Mouse (Mus musculus) embryonic facial prominence, embryonic 13.5 days (tissue): ENCODE measurements around the gene Hdac9. TPM values are rescaled to one million over a fixed set of nuclear protein-coding genes. Genes with fewer than 3 reads are reported as not detected.

Experiments used
- ATAC-seq: fragments of 200-750 bp; cut with Nextera tagmentation; 2 replicates; pipeline ENCODE4 v1.8.0; 2017; ENCODE audit warnings: low read depth; ENCODE audit not compliant: insufficient number of reproducible peaks, insufficient read depth, low FRiP score, low TSS enrichment
- H3K27ac ChIP-seq: fragments of 300-500 bp; sonication (generic); 2 replicates; pipeline ENCODE4 v1.5.1; 2015; ENCODE audit warnings: moderate library complexity, mild to moderate bottlenecking, inconsistent platforms
- H3K27me3 ChIP-seq: fragments of 300-500 bp; sonication (generic); 2 replicates; pipeline ENCODE4 v1.6.1; 2015; ENCODE audit warnings: mild to moderate bottlenecking, inconsistent platforms
- H3K36me3 ChIP-seq: fragments of 300-500 bp; sonication (generic); 2 replicates; pipeline ENCODE4 v1.6.1; 2015; ENCODE audit warnings: mild to moderate bottlenecking, inconsistent platforms
- H3K4me1 ChIP-seq: fragments of 300-500 bp; sonication (generic); 2 replicates; pipeline ENCODE4 v1.6.1; 2015; ENCODE audit warnings: inconsistent platforms
- H3K4me2 ChIP-seq: fragments of 300-500 bp; sonication (generic); 2 replicates; pipeline ENCODE4 v1.6.1; 2015; ENCODE audit warnings: moderate library complexity, mild to moderate bottlenecking, inconsistent platforms
- H3K4me3 ChIP-seq: fragments of 300-500 bp; sonication (generic); 2 replicates; pipeline ENCODE4 v1.5.1; 2015; ENCODE audit warnings: mild to moderate bottlenecking, inconsistent platforms
- H3K9ac ChIP-seq: fragments of 300-500 bp; sonication (generic); 2 replicates; pipeline ENCODE4 v1.6.1; 2015; ENCODE audit warnings: mild to moderate bottlenecking, inconsistent platforms
- H3K9me3 ChIP-seq: fragments of 300-500 bp; sonication (generic); 2 replicates; pipeline ENCODE4 v1.6.1; 2016; ENCODE audit warnings: inconsistent platforms
- WGBS: fragments of 180-500 bp; shearing (Covaris S2); methylation state at CpG from one replicate; pipeline ENCODE4 v1.1.7; 2015; ENCODE audit warnings: mixed read lengths; 5-methylcytosine and 5-hydroxymethylcytosine counted together
- polyA plus RNA-seq: library from polyadenylated mRNA; unstranded; fragments of >200 nt; fragmentation: Nextera tagmentation; extraction: Ambion mirVana; gene quantifications from 2 replicates; pipeline ENCODE4 v1.2.1, GENCODE M21; 2015

The Hdac9 gene
- polyA plus RNA-seq, 1 experiment from 2014 or later, result 7.6 TPM

DNA sequence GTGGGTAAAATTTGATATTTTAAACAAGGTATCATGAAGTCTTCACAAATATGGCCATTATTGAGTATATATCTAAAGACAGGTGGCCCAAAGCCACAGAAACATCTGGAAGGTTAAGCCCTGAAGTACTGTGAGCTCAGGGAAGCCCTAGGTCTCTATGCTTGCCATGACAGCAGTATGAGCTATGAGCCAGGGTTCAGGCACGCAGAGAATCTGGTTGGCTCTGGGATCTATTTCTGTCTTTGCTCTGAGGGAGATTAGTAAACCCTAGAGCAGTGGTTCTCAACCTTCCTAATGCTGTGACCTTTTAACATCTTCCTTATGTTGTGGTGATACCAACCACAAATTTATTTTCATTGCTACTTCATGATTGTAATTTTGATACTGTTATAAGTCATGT is 337.7 kb downstream of the Hdac9 start:
- Histone ChIP-seq H3K9ac (no peak overlapping the region), H3K4me2 (no peak overlapping the region), H3K36me3 (no peaks in the 10 kb centered on the region), H3K4me1 (no peaks in the 10 kb centered on the region), H3K4me3 (no peak overlapping the region), H3K27me3 (no peaks in the 10 kb centered on the region), H3K9me3 (no peaks in the 10 kb centered on the region), H3K27ac (no peak overlapping the region)
- 69% methylated on average over 1 of the region's 1 CpGs for WGBS
- no peak for ATAC-seq

DNA sequence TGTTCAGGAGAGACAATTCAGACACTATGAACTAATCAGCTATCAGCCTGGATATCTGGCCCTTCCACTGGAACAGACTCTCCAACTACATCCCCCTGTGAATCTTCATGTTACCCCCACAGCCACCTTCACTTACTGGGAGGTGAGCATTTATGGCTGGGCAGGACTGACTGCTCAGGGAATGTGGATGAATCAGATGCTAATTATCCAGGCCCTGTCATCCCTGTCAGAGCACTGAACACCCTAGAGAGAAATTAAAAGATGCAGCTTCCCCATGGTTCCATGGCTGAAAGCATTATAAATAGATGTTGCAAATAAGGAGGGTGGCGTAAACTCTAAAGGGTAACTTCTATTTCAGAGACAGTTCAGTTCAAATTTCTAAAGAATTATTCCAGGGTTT is 345.8 kb downstream of the Hdac9 start:
- Histone ChIP-seq H3K27ac (no peak overlapping the region), H3K36me3 (no peaks in the 10 kb centered on the region), H3K4me1 (no peaks in the 10 kb centered on the region), H3K4me2 (no peak overlapping the region), H3K27me3 (no peaks in the 10 kb centered on the region), H3K9me3 (no peaks in the 10 kb centered on the region), H3K4me3 (no peak overlapping the region), H3K9ac (no peak overlapping the region)
- 77% methylated on average over 1 of the region's 1 CpGs for WGBS
- ATAC-seq, result no peak

DNA sequence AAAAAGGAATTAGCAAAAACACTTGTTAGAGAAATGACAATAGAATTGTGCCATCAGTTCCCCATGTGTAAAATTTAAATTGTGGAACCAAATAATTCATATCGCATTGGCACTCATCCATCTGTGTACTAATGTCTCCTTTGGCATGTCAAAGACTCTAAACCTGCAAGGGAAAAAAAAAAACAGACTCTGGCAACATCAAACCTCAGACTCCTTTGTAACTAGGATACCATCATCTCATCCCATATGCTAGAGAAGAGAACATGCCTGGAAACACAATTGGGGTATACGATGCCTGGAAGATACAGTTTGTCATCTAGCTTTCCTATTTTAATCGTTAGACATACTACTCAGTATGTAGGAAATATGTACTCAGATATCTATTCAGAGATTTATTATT is 347.4 kb downstream of the Hdac9 start:
- H3K27me3 ChIP-seq, result no peaks in the 10 kb centered on the region
- WGBS, result 92% methylated on average over 3 of the region's 3 CpGs
- no peak overlapping the region for H3K9ac ChIP-seq
- no peaks in the 10 kb centered on the region for H3K9me3 ChIP-seq
- no peak overlapping the region for H3K27ac ChIP-seq
- no peak overlapping the region for H3K4me2 ChIP-seq
- no peaks in the 10 kb centered on the region for H3K4me1 ChIP-seq
- H3K4me3 ChIP-seq, result no peak overlapping the region
- no peaks in the 10 kb centered on the region for H3K36me3 ChIP-seq
- no peak for ATAC-seq

DNA sequence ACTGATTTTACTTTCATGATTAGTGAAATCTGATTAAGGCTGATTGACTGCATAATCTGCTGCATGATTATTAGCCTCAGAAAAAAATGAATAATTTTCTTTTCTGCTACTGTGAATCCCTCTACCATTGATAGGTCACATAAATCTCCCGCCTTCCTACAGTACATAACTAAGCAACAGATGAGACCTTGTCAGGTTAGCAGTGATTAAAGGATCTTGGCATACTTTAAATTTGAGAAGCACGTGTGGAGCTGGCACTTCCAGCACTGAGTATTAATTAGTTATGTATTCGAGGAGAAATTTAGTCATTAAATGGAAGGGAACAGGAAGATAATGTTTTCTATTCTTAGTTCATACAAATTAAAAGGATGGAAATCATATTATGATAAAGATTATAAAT is 347.8 kb downstream of the Hdac9 start:
- WGBS, result 79% methylated on average over 3 of the region's 3 CpGs
- H3K27ac ChIP-seq, result no peak overlapping the region
- no peak overlapping the region for H3K4me3 ChIP-seq
- no peaks in the 10 kb centered on the region for H3K4me1 ChIP-seq
- H3K27me3 ChIP-seq, result no peaks in the 10 kb centered on the region
- no peak for ATAC-seq
- no peak overlapping the region for H3K4me2 ChIP-seq
- H3K36me3 ChIP-seq, result no peaks in the 10 kb centered on the region
- no peaks in the 10 kb centered on the region for H3K9me3 ChIP-seq
- H3K9ac ChIP-seq, result no peak overlapping the region

DNA sequence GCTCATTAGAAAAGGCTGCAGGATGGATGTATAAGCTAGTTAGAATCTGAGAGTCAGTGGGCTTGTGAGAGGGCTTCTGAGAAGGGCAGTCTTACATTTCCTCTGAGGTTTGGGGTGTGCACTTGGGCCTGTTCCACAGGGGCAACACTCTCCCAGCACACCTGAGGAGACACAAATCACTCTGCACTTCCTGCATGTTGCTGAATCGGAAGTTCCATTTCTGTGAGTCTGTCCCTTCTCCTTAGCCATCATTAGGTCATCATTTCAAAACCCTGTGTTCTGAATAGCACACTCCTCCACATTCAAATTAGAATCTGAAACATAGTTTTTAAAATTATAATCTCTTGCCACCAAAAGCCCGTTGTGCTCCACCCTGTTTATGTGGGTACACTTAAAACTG is 354.6 kb downstream of the Hdac9 start:
- Histone ChIP-seq H3K9me3 (no peaks in the 10 kb centered on the region), H3K9ac (no peak overlapping the region), H3K27ac (no peak overlapping the region), H3K36me3 (no peaks in the 10 kb centered on the region), H3K27me3 (no peaks in the 10 kb centered on the region), H3K4me3 (no peak overlapping the region), H3K4me1 (no peaks in the 10 kb centered on the region), H3K4me2 (no peak overlapping the region)
- ATAC-seq, result no peak
- WGBS, result 83% methylated on average over 2 of the region's 2 CpGs

DNA sequence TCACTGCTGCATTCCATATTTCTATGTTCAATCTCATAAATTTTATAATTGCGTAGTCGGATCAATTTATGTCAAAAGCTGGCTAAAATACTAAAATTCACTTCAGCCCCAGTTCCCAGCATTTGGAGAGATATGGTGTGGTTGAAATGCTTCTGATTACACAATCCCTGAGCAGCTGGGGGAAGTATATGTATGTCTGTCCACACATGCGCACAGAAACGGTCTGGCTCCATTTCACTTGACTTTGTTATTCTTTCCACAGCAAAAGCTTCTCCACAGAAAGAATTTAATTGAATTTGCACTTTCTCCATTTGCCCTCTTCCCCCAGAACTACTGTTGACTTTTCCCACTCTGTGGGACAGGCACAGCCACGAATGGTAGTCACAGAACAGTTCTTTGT is 357.9 kb downstream of the Hdac9 start:
- ATAC-seq, result no peak
- H3K4me1 ChIP-seq, result no peaks in the 10 kb centered on the region
- WGBS, result 57% methylated on average over 5 of the region's 5 CpGs
- H3K4me3 ChIP-seq, result no peak overlapping the region
- H3K36me3 ChIP-seq, result no peaks in the 10 kb centered on the region
- H3K9ac ChIP-seq, result no peak overlapping the region
- H3K9me3 ChIP-seq, result no peaks in the 10 kb centered on the region
- H3K27ac ChIP-seq, result no peak overlapping the region
- H3K27me3 ChIP-seq, result no peaks in the 10 kb centered on the region
- H3K4me2 ChIP-seq, result no peak overlapping the region

DNA sequence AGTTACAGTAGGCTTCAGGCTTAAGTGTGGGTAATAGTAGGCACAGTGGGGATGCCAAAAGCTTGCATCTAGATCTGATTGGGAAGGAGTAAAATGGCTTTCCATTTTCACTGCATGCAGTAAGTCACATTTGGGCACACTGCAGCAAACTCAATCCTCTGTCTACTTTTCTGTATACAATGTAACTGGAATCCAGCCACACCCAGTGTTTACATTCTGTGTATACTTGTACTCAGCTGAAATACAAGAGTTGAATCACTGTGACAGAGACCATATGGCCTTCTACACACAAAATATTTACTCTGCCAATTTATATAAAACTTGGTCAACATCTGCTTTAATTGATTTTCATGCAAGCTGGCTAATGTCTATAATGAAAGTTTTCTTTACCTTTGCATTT is 362.1 kb downstream of the Hdac9 start:
- no peak overlapping the region for H3K9ac ChIP-seq
- no peaks in the 10 kb centered on the region for H3K27me3 ChIP-seq
- no peak overlapping the region for H3K4me2 ChIP-seq
- H3K27ac ChIP-seq, result no peak overlapping the region
- no peaks in the 10 kb centered on the region for H3K9me3 ChIP-seq
- H3K4me3 ChIP-seq, result no peak overlapping the region
- no peaks in the 10 kb centered on the region for H3K4me1 ChIP-seq
- no peaks in the 10 kb centered on the region for H3K36me3 ChIP-seq
- ATAC-seq, result no peak

DNA sequence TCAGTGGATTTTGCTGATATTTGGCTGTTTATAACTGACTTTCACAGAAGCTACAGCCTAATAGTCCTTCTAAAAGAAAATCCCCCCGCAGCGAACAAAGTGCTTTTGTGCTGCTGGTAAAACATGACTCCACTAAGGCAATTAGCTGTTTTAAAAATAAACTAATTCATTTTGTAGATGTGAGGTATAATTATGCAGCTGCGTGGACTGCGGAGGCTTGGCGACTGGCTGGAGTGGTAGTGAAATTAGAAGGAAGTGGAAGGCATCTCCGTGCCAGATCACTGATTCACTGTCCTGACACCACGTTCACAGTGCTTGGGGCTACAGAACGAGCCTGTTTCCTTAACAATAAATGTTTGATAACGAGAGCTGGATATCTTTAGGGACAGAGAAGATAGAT is 366.6 kb downstream of the Hdac9 start:
- no peaks in the 10 kb centered on the region for H3K9me3 ChIP-seq
- ATAC-seq, result no peak
- H3K27ac ChIP-seq, result no peak overlapping the region
- no peak overlapping the region for H3K4me2 ChIP-seq
- H3K4me3 ChIP-seq, result no peak overlapping the region
- no peaks in the 10 kb centered on the region for H3K36me3 ChIP-seq
- WGBS, result 29% methylated on average over 9 of the region's 9 CpGs
- H3K9ac ChIP-seq, result no peak overlapping the region
- H3K4me1 ChIP-seq, result no peaks in the 10 kb centered on the region
- no peaks in the 10 kb centered on the region for H3K27me3 ChIP-seq

DNA sequence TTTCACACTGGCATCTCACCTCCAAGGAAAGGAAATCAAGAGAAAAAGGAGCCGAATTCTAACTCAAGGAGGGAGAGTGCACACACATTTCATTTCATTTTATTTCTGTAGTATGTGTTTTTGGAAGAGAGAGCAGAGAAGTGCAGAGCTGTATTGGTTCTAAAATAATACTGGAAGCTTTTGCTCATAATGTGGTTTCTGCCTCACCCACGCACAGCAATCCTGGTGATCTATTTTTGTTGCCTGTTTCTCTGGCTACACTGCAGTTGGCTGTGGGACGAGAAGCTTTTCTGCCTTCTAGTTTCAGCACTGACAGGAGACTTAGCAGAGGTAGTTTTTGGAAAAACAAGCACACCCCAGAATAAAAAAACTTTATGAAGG is 387.7 kb downstream of the Hdac9 start:
- WGBS, result 27% methylated on average over 3 of the region's 3 CpGs
- Histone ChIP-seq H3K9ac (no peak overlapping the region), H3K4me3 (no peak overlapping the region), H3K27ac (peak overlapping the region; percentile 39; the same call in 1 of the 2 replicates), H3K4me2 (peak overlapping the region; percentile 35), H3K4me1 (peaks cover 23% of the 10 kb centered on the region), H3K36me3 (no peaks in the 10 kb centered on the region), H3K27me3 (no peaks in the 10 kb centered on the region), H3K9me3 (no peaks in the 10 kb centered on the region)
- no peak for ATAC-seq

DNA sequence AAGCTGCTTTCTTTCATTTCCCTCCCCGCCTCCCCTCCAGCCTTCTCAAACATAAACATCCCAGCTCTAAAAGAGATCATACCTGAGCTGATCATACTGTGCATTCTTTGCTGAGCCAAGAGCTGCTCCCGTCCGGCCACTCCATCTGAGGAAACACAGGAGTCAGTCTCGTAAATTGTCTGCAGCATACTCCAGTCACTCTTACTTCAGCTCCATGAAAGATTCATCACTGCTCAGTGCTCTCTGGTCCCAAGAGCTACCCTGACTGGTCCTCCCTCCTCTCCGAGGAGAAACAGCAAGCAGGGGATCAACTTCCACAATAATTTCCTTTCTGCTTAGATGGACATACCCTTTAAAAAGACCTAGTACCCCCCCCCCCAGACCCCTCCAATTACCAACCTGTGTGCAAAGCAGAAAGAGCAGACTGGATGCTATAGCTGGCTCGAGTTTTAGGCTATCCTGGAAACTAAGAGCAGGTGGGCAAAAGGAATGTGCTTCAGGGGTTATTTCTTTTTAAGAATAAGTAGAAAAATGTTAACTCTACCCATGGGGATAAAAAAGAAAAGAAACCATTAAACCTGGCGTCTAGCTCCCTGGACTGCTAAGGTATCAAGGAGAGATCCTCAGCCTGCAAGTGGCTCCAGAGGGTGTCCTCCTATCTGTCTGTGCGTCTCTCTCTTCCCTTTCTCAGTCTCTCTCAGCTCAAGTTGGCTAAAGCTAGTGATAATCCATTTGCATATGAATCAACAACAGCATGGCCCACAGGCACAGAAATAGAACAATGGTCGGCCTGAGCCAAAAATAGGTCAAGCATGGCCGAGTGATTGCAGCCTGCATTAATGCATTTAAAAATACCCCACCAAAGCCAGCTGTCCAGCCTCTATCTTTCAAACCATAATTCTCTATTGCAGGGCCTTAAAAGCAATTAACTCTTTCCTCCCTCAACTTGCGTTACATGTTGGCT is 388.4 kb downstream of the Hdac9 start:
- WGBS, result 10% methylated on average over 11 of the region's 11 CpGs
- H3K4me1 ChIP-seq, result peaks cover 23% of the 10 kb centered on the region
- no peak for ATAC-seq
- H3K9ac ChIP-seq, result peak overlapping the region; percentile 11; the same call in 1 of the 2 replicates
- H3K27ac ChIP-seq, result peak overlapping the region; percentile 39; the same call in 1 of the 2 replicates
- H3K9me3 ChIP-seq, result no peaks in the 10 kb centered on the region
- no peaks in the 10 kb centered on the region for H3K27me3 ChIP-seq
- H3K4me2 ChIP-seq, result peak overlapping the region; percentile 35
- H3K36me3 ChIP-seq, result no peaks in the 10 kb centered on the region
- H3K4me3 ChIP-seq, result peak overlapping the region; percentile 24

DNA sequence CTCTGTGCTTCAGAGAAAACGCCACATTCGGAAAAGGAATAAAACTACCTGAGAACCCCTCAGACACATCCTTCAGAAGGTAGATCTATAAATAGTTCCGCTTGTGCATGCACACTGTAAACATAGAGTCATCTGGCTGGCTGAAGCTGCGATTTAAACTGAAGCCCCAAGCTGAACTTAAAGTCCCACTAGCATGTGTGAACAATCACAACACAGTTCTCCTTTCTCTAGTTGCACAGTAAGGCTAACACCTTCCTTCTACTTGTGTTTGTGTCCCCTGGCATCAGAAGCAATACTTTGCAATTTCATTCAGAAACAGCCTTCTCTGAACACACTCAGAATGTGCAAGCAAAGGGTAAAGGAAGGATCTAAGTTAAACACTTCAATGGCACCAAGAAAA is 389.1 kb downstream of the Hdac9 start:
- peak overlapping the region; percentile 11; the same call in 1 of the 2 replicates for H3K9ac ChIP-seq
- no peaks in the 10 kb centered on the region for H3K9me3 ChIP-seq
- WGBS, result 49% methylated on average over 4 of the region's 4 CpGs
- H3K27me3 ChIP-seq, result no peaks in the 10 kb centered on the region
- ATAC-seq, result no peak
- H3K27ac ChIP-seq, result no peak overlapping the region
- no peaks in the 10 kb centered on the region for H3K36me3 ChIP-seq
- peak overlapping the region; percentile 35 for H3K4me2 ChIP-seq
- H3K4me1 ChIP-seq, result peaks cover 23% of the 10 kb centered on the region
- peak overlapping the region; percentile 24 for H3K4me3 ChIP-seq

DNA sequence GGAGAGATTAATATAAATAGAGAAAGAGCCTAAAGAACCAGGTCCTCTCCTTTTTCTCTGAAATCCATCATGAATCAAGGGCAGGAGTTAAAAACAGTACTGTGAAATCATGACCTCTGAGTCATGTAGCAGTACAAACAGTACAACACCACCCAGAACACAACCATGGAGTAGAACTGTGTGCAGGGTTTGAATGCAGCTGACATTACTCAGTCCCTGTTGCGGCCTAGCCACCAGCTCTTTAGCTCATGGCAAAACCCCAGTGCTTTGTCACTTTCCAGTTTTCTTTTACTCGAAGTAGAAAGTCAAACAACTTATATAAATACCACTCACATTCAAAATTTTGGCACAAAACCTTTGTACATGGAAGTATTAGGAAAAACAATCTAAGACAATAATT is 395.4 kb downstream of the Hdac9 start:
- WGBS, result 80% methylated on average over 2 of the region's 2 CpGs
- no peak overlapping the region for H3K27ac ChIP-seq
- ATAC-seq, result no peak
- no peak overlapping the region for H3K4me3 ChIP-seq
- H3K4me2 ChIP-seq, result no peak overlapping the region
- no peaks in the 10 kb centered on the region for H3K9me3 ChIP-seq
- H3K9ac ChIP-seq, result no peak overlapping the region
- no peaks in the 10 kb centered on the region for H3K27me3 ChIP-seq
- no peaks in the 10 kb centered on the region for H3K4me1 ChIP-seq
- no peaks in the 10 kb centered on the region for H3K36me3 ChIP-seq
